In genomic region chr4:45453271-45453851, GRCm38 (mm10) we compare ENCODE assay signal across 10 mouse cellular contexts. TPM values are rescaled to one million over a fixed set of nuclear protein-coding genes. Genes with fewer than 3 reads are reported as not detected.
DNase-seq lines count a peak whose midpoint lies in the region; ATAC-seq lines count a peak whose summit lies in the region.
"Had no signal": no experiment of that assay in that cellular context is flagged by ENCODE, and none has a peak within 500 bp of the region (broad histone marks: within the 10 kb centered on the region; RNA-seq: fewer than 3 reads in every experiment).

No protein-coding gene starts in this region.

- H3K36me3 ChIP-seq in liver, embryonic 15.5 days (replicated peaks) = peaks cover 24% of the 10 kb centered on the region

- no peaks in the 10 kb centered on the region for H3K27me3 ChIP-seq in liver, embryonic 15.5 days

- peak; percentile 45 for ATAC-seq in CD4-positive, CD25-positive, alpha-beta regulatory T cell, adult 4 months
- peak; percentile 72 for ATAC-seq in liver, embryonic 15.5 days (ENCODE audit: insufficient read depth)
- no peak for ATAC-seq in megakaryocyte-erythroid progenitor cell, adult 5-6 weeks (replicated peaks; ENCODE audit: low FRiP score, low TSS enrichment, poor library complexity, severe bottlenecking)
- ATAC-seq: forebrain, embryonic 14.5 days had no signal

- no peak overlapping the region for H3K4me3 ChIP-seq in liver, embryonic 15.5 days (replicated peaks)

- H3K27ac ChIP-seq in liver, embryonic 15.5 days (replicated peaks) = peak overlapping the region; percentile 72

- peak; percentile 65 for DNase-seq in adrenal gland, postnatal 14 days
- DNase-seq in adrenal gland, postnatal 4 days (ENCODE audit: low spot score in 2 of 2) = no peak
- peak; percentile 97 for DNase-seq in kidney, adult 9 months
- no peak for DNase-seq in spleen, adult 12 weeks (ENCODE audit: low spot score)
- no peak for DNase-seq in frontal cortex, adult 2 months (ENCODE audit: extremely low spot score in 1 of 2, low spot score in 1 of 2)
- DNase-seq: cerebellum, adult 8-10 months had no signal

- H3K4me2 ChIP-seq in liver, embryonic 15.5 days = peak overlapping the region; percentile 10; the same call in 1 of the 2 replicates

- peaks cover 33% of the 10 kb centered on the region for H3K4me1 ChIP-seq in liver, embryonic 15.5 days (replicated peaks)

- 65% methylated on average over 3 of the region's 3 CpGs for WGBS in liver, embryonic 15.5 days (ENCODE audit: insufficient replicate concordance)

- no peaks in the 10 kb centered on the region for H3K9me3 ChIP-seq in liver, embryonic 15.5 days (replicated peaks)

- H3K9ac ChIP-seq in liver, embryonic 15.5 days = no peak overlapping the region

RNA-seq across cellular contexts. Expression of gene Slc25a51, which starts 44.8 kb away (rescaled TPM):
- total RNA-seq in adrenal gland, postnatal 14 days (2021) = 449 and 529 TPM in 2 replicates
- total RNA-seq in adrenal gland, postnatal 4 days (2021) = 100 to 1,000 TPM; 242 to 245 TPM
- polyA plus RNA-seq in CD4-positive, CD25-positive, alpha-beta regulatory T cell, adult 4 months (2017; shearing (Covaris generic)) = 10 to 100 TPM; 41.0 to 66.6 TPM
- 72.8 and 74.4 TPM in 2 replicates for polyA plus RNA-seq in liver, embryonic 15.5 days (2015; fragmentation: Nextera tagmentation; extraction: Ambion mirVana)
- polyA plus RNA-seq in frontal cortex, adult 2 months (2012; rRNA removed) = 89.2 and 91.7 TPM in 2 replicates
- 75.9 and 89.4 TPM in 2 replicates for total RNA-seq in megakaryocyte-erythroid progenitor cell, adult 5-6 weeks (2014; fragmentation: Nextera tagmentation)
- 54.7 and 65.2 TPM in 2 replicates for total RNA-seq in megakaryocyte-erythroid progenitor cell, adult 5-6 weeks (2017)

Comparison
In these comparisons a context has a peak if more than half of its experiments do, and no peak if none do; other contexts are left out.
1. DNase-seq: peak in adrenal gland, postnatal 14 days (single experiment) and kidney, adult 9 months (single experiment); none in adrenal gland, postnatal 4 days (0 of 2), spleen, adult 12 weeks (single experiment) and frontal cortex, adult 2 months (0 of 2).